Mouse (Mus musculus) forebrain, embryonic 10.5 days (tissue): ENCODE measurements around the gene Morc1. TPM values are rescaled to one million over a fixed set of nuclear protein-coding genes. Genes with fewer than 3 reads are reported as not detected.

ENCODE experiments used
- DNase-seq: peaks from one replicate; pipeline ENCODE4 v3.0.0-alpha.2; 2017; ENCODE audit warnings: low spot score; ENCODE audit errors: extremely low spot score
- H3K27ac ChIP-seq: fragments of 300-500 bp; sonication (generic); 2 replicates; pipeline ENCODE4 v1.5.1; 2016; ENCODE audit warnings: mild to moderate bottlenecking
- H3K27me3 ChIP-seq: fragments of 300-500 bp; sonication (generic); 2 replicates; pipeline ENCODE4 v1.6.1; 2016; ENCODE audit warnings: mild to moderate bottlenecking; ENCODE audit not compliant: poor library complexity, severe bottlenecking
- H3K36me3 ChIP-seq: fragments of 300-500 bp; sonication (generic); replicated peaks from 2 replicates; pipeline ENCODE4 v1.6.1; 2016; ENCODE audit warnings: mild to moderate bottlenecking, moderate library complexity
- H3K4me1 ChIP-seq: fragments of 300-500 bp; sonication (generic); 2 replicates; pipeline ENCODE4 v1.6.1; 2016
- H3K4me3 ChIP-seq: fragments of 300-500 bp; sonication (generic); 2 replicates; pipeline ENCODE4 v1.5.1; 2016; ENCODE audit warnings: mild to moderate bottlenecking, moderate library complexity
- H3K9me3 ChIP-seq: fragments of 300-500 bp; sonication (generic); 2 replicates; pipeline ENCODE4 v1.6.1; 2016; ENCODE audit warnings: mild to moderate bottlenecking, moderate library complexity
- WGBS: fragments of 180-500 bp; shearing (Covaris S2); methylation state at CpG from one replicate; pipeline ENCODE4 v1.1.7; 2016; 5-methylcytosine and 5-hydroxymethylcytosine counted together
- polyA plus RNA-seq: library from polyadenylated mRNA; unstranded; fragments of >200 nt; fragmentation: Nextera tagmentation; extraction: Ambion mirVana; gene quantifications from 2 replicates; pipeline ENCODE4 v1.2.1, GENCODE M21; 2016

Gene Morc1
- polyA plus RNA-seq, 1 experiment from 2014 or later = not detected

GRCm38 (mm10) chr16:48519569-48519968, 88.5 kb downstream of the Morc1 start:
- no peak for DNase-seq
- H3K27me3 ChIP-seq = no peaks in the 10 kb centered on the region
- no peaks in the 10 kb centered on the region for H3K9me3 ChIP-seq
- no peak overlapping the region for H3K27ac ChIP-seq
- H3K36me3 ChIP-seq = no peaks in the 10 kb centered on the region
- H3K4me1 ChIP-seq = no peaks in the 10 kb centered on the region
- no peak overlapping the region for H3K4me3 ChIP-seq

DNA sequence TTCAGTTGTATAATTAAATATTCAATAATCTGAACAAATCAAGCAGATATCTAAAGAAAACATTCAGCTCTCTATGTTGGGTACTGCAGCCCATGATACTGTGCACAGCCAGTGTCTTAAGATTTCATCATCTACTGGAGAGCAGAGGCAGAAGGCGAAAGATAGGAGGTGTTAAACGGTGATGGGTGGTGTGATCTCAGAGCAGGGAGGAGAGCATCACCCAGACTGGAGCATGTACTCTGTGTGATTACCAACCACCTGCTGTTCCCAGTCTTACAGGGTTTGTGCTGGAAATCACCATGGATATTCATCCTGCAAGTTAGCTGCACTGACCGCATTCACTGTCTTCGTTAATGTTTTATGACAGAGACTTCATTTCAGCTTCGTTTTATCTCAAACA, 106.1 kb downstream of the Morc1 start:
- no peak for DNase-seq
- H3K27me3 ChIP-seq = no peaks in the 10 kb centered on the region
- no peaks in the 10 kb centered on the region for H3K36me3 ChIP-seq
- no peaks in the 10 kb centered on the region for H3K4me1 ChIP-seq
- no peaks in the 10 kb centered on the region for H3K9me3 ChIP-seq
- no peak overlapping the region for H3K27ac ChIP-seq
- no peak overlapping the region for H3K4me3 ChIP-seq
- 95% methylated on average over 5 of the region's 5 CpGs for WGBS

- no peak overlapping the region for H3K4me3 ChIP-seq
- peak; percentile 25 for DNase-seq
- no peak overlapping the region for H3K27ac ChIP-seq
- H3K36me3 ChIP-seq = no peaks in the 10 kb centered on the region
- WGBS = 45% methylated on average over 11 of the region's 11 CpGs
- no peaks in the 10 kb centered on the region for H3K9me3 ChIP-seq
- H3K4me1 ChIP-seq = peaks cover 14% of the 10 kb centered on the region
- H3K27me3 ChIP-seq = peaks cover 3% of the 10 kb centered on the region; the same call in 1 of the 2 replicates
Observed at GRCm38 (mm10) chr16:48562290-48563080, 131.4 kb downstream of the Morc1 start.

- 21% methylated on average over 9 of the region's 9 CpGs for WGBS
- H3K4me3 ChIP-seq = no peak overlapping the region
- H3K27ac ChIP-seq = no peak overlapping the region
- peak; percentile 64 for DNase-seq
- no peaks in the 10 kb centered on the region for H3K27me3 ChIP-seq
- no peaks in the 10 kb centered on the region for H3K36me3 ChIP-seq
- H3K9me3 ChIP-seq = no peaks in the 10 kb centered on the region
- no peaks in the 10 kb centered on the region for H3K4me1 ChIP-seq
Observed at GRCm38 (mm10) chr16:48570354-48570753, 139.3 kb downstream of the Morc1 start.

DNA sequence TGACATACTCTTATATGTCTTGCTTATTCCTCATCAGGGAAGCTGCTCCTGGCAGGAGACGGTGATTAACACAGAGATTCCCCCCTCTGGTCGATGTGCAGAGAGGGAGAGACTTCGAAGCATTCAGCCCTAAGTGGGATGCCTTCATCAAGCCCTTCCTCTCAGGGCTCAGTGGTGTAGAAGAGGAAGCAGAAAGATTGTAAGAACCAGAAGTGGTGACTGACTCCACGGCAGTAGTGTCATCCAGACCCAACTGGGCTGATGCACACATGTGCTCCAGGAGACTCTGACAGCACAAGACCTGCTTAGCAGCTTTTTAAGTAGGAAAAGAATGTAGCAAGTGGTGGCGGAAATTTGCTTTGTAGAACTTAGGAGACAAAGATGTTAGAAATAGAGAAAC, 143.0 kb downstream of the Morc1 start:
- no peaks in the 10 kb centered on the region for H3K4me1 ChIP-seq
- H3K9me3 ChIP-seq = no peaks in the 10 kb centered on the region
- 83% methylated on average over 5 of the region's 5 CpGs for WGBS
- no peaks in the 10 kb centered on the region for H3K36me3 ChIP-seq
- no peak overlapping the region for H3K4me3 ChIP-seq
- no peak overlapping the region for H3K27ac ChIP-seq
- DNase-seq = no peak
- H3K27me3 ChIP-seq = no peaks in the 10 kb centered on the region

DNA sequence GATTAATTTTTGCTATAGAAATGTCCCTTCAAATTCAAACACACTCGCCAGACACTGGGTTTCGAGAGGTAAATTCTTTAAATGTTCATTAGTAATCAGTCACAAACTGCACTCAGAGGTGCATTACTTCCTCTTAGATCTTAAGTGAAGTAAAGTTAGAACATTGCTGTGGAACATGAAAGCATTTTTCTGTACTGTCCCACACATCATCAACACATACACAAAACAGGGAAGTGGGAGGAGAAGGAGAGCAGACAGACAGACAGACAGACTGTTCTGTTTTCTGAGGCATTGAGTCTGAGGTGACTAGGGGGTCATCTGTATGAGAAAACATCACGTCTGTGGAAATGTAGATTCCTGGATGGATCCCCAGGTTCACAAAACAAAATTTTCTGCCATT, 143.5 kb downstream of the Morc1 start:
- no peaks in the 10 kb centered on the region for H3K27me3 ChIP-seq
- WGBS = 85% methylated on average over 3 of the region's 3 CpGs
- H3K4me1 ChIP-seq = no peaks in the 10 kb centered on the region
- no peaks in the 10 kb centered on the region for H3K9me3 ChIP-seq
- no peak overlapping the region for H3K27ac ChIP-seq
- DNase-seq = no peak
- no peaks in the 10 kb centered on the region for H3K36me3 ChIP-seq
- H3K4me3 ChIP-seq = no peak overlapping the region

DNA sequence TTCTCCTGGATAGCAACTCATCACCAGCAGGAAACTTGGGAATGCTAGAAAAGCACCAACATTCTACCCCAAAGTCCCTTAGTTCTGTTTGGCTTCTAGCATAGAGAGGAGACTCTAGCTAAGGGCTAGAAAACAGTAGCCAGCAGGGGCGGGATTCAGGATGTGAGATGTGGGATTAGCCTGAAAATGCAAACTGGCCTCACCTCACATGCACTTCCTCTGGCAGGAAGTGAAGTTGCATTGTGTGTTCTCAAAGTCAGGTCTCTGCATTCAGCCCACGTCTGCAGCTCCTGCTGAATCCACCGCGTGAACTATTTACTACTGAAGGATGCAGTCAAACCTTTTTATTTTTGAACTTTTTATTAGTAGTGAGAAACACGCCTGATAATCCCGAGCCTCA, 154.3 kb downstream of the Morc1 start:
- DNase-seq = no peak
- no peaks in the 10 kb centered on the region for H3K9me3 ChIP-seq
- 79% methylated on average over 6 of the region's 6 CpGs for WGBS
- no peaks in the 10 kb centered on the region for H3K27me3 ChIP-seq
- H3K4me1 ChIP-seq = no peaks in the 10 kb centered on the region
- no peak overlapping the region for H3K27ac ChIP-seq
- no peaks in the 10 kb centered on the region for H3K36me3 ChIP-seq
- H3K4me3 ChIP-seq = no peak overlapping the region

DNA sequence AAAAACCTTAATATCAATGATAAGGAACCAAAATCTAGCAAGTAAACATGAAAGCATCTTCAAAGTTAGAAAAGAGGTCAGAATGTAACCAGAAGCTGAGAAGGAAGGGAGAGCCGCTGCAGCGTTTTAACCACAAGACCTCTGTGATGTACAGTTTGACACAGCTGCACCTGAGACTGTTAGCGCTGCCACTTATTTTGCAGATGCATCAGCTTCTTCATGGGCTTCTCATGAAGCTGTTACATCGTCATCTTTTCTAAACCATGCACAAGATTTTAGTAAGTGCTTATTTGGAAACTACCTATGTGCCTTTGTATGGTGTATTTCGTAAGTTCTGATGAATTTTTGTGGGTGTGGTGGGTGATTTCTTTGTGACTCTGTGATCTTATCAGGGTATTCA, 163.4 kb downstream of the Morc1 start:
- no peaks in the 10 kb centered on the region for H3K4me1 ChIP-seq
- no peaks in the 10 kb centered on the region for H3K36me3 ChIP-seq
- H3K27ac ChIP-seq = no peak overlapping the region
- H3K27me3 ChIP-seq = no peaks in the 10 kb centered on the region
- 93% methylated on average over 5 of the region's 5 CpGs for WGBS
- H3K9me3 ChIP-seq = no peaks in the 10 kb centered on the region
- H3K4me3 ChIP-seq = no peak overlapping the region
- no peak for DNase-seq

DNA sequence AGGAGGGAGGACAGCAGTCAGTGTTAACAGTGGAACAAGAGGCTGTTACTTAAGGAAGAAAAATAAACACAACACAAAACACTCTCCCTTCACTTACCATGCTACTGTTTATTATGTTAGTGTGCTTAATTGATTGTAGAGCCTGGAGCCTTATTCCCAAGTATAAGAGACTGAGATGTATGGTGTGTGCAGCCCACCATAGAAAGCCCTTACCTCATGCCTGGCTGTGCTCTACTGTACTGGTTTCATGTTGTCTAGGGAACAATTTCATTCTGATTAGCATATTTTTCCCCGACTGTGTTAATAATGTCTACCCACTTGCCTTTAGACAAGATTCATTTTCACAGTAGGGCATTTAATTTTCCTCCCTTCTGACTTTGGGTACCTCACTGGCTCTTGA, 164.2 kb downstream of the Morc1 start:
- Histone ChIP-seq H3K4me1 (no peaks in the 10 kb centered on the region), H3K27ac (no peak overlapping the region), H3K9me3 (no peaks in the 10 kb centered on the region), H3K4me3 (no peak overlapping the region), H3K36me3 (no peaks in the 10 kb centered on the region), H3K27me3 (no peaks in the 10 kb centered on the region)
- 93% methylated on average over 1 of the region's 1 CpGs for WGBS
- no peak for DNase-seq

GRCm38 (mm10) chr16:48603735-48604211, 172.7 kb downstream of the Morc1 start:
- WGBS = 93% methylated on average over 2 of the region's 2 CpGs
- Histone ChIP-seq H3K9me3 (no peaks in the 10 kb centered on the region), H3K4me3 (no peak overlapping the region), H3K27me3 (no peaks in the 10 kb centered on the region), H3K36me3 (no peaks in the 10 kb centered on the region), H3K4me1 (no peaks in the 10 kb centered on the region), H3K27ac (no peak overlapping the region)
- no peak for DNase-seq

GRCm38 (mm10) chr16:48606476-48607038, 175.5 kb downstream of the Morc1 start:
- WGBS = 63% methylated on average over 4 of the region's 4 CpGs
- Histone ChIP-seq H3K36me3 (no peaks in the 10 kb centered on the region), H3K27ac (no peak overlapping the region), H3K9me3 (no peaks in the 10 kb centered on the region), H3K4me3 (no peak overlapping the region), H3K4me1 (no peaks in the 10 kb centered on the region), H3K27me3 (no peaks in the 10 kb centered on the region)
- DNase-seq = no peak

- no peaks in the 10 kb centered on the region for H3K36me3 ChIP-seq
- DNase-seq = no peak
- WGBS = 88% methylated on average over 3 of the region's 3 CpGs
Observed at GRCm38 (mm10) chr16:48608224-48608623, 177.2 kb downstream of the Morc1 start.

GRCm38 (mm10) chr16:48610866-48611265, 179.8 kb downstream of the Morc1 start:
- DNase-seq = no peak
- no peaks in the 10 kb centered on the region for H3K9me3 ChIP-seq
- no peaks in the 10 kb centered on the region for H3K27me3 ChIP-seq
- H3K27ac ChIP-seq = no peak overlapping the region
- peaks cover 5% of the 10 kb centered on the region; the same call in 1 of the 2 replicates for H3K4me1 ChIP-seq
- no peak overlapping the region for H3K4me3 ChIP-seq
- H3K36me3 ChIP-seq = no peaks in the 10 kb centered on the region
- WGBS = 53% methylated on average over 1 of the region's 1 CpGs

More at GRCm38 (mm10) chr16:48608224-48608623, 177.2 kb downstream of the Morc1 start:
- no peaks in the 10 kb centered on the region for H3K4me1 ChIP-seq
- no peak overlapping the region for H3K4me3 ChIP-seq
- no peaks in the 10 kb centered on the region for H3K9me3 ChIP-seq
- H3K27me3 ChIP-seq = no peaks in the 10 kb centered on the region
- H3K27ac ChIP-seq = no peak overlapping the region
